Mouse (Mus musculus) brain, embryonic 14.5 days (tissue): Measurements from ENCODE around the gene Greb1.

Experiments used
- CTCF ChIP-seq: fragments of 200-500 bp; IDR thresholded peaks from 2 replicates; pipeline ENCODE4 v1.5.1; 2012; ENCODE audit warnings: inconsistent platforms, mild to moderate bottlenecking, moderate library complexity, borderline replicate concordance; ENCODE audit not compliant: insufficient read depth, insufficient read length; ENCODE audit errors: extremely low read depth
- POLR2A ChIP-seq: fragments of 200-500 bp; IDR thresholded peaks from 2 replicates; pipeline ENCODE4 v1.6.1; 2012; ENCODE audit warnings: mild to moderate bottlenecking, inconsistent platforms, borderline replicate concordance; ENCODE audit not compliant: poor library complexity, insufficient read depth, insufficient read length, severe bottlenecking; ENCODE audit errors: extremely low read depth

DNA sequence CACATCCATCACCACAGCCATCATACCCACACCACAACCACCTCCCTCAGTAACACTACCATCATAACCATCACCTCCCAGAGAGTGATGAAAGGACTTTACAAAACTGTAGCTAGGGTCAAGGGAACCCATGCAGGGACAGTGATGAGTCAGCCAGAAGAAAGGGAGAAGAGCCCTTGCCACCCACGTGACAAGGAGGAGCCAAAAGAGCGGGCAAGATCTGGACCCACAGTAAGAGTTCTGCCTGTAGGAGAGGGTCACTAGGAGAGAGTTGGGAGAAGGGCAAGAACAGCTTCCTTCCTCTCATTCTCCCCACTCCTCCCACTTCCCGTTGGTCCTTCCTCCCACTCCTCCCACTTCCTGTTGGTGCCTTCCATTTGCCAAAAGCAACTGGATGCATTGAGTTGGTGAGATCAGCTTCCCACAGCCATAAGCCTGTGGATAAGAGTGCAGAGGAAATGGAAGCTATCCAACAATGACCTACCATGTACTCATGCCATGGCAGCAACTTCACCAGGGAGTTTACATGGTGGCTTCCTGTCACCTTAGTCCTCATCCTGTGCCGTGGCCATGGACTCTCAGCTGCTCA, 46.6 kb upstream of the Greb1 start:
- TF ChIP-seq CTCF: no peak
- TF ChIP-seq POLR2A: no peak
